Mouse (Mus musculus): ENCODE results near the gene Adamts12. TPM values are rescaled to one million over a fixed set of nuclear protein-coding genes. Genes with fewer than 3 reads are reported as not detected.

The Adamts12 gene
- polyA plus RNA-seq, 1 experiment from 2014 or later, result 0.35 TPM

- Histone ChIP-seq H3K4me3 (replicated peaks) (no peak overlapping the region), H3K9me3 (replicated peaks) (no peaks in the 10 kb centered on the region), H3K27me3 (no peaks in the 10 kb centered on the region), H3K27ac (replicated peaks) (no peak overlapping the region), H3K4me2 (no peak overlapping the region), H3K36me3 (replicated peaks) (no peaks in the 10 kb centered on the region), H3K4me1 (replicated peaks) (no peaks in the 10 kb centered on the region), H3K9ac (no peak overlapping the region)
- WGBS (ENCODE audit: insufficient replicate concordance), result 41% methylated on average over 3 of the region's 3 CpGs
- ATAC-seq (ENCODE audit: insufficient read depth), result no peak
These were observed 101.3 kb downstream of the Adamts12 start for GRCm38 (mm10) chr15:11165883-11166282.

- H3K27me3 ChIP-seq, result no peaks in the 10 kb centered on the region
- no peak overlapping the region for H3K4me2 ChIP-seq
- no peaks in the 10 kb centered on the region for H3K9me3 ChIP-seq (replicated peaks)
- H3K4me1 ChIP-seq (replicated peaks), result no peaks in the 10 kb centered on the region
- 77% methylated on average over 7 of the region's 7 CpGs for whole genome bisulfite sequencing (ENCODE audit: insufficient replicate concordance)
- H3K9ac ChIP-seq, result no peak overlapping the region
- no peak for ATAC-seq (ENCODE audit: insufficient read depth)
- H3K27ac ChIP-seq (replicated peaks), result no peak overlapping the region
- H3K36me3 ChIP-seq (replicated peaks), result no peaks in the 10 kb centered on the region
- no peak overlapping the region for H3K4me3 ChIP-seq (replicated peaks)
These were observed 109.4 kb downstream of the Adamts12 start for GRCm38 (mm10) chr15:11173884-11174470.

DNA sequence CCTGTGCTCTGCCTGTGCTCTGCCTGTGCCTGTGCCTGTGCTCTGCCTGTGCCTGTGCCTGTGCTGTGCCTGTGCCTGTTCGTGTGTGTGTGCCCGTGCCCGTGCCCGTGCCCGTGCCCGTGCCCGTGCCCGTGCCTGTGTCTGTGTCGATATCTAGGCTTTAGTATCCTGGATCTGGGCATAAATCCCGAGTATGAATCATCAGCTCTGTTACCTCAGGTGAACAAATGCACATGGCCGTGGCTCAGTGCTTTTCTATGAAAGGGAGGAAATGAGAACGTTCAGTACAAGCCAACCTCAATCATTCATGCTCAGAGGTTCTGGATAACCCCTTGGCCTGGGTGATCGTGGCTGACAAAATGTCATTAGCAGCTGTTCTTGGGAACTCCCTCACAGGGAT, 110.3 kb downstream of the Adamts12 start:
- H3K27me3 ChIP-seq, result no peaks in the 10 kb centered on the region
- no peaks in the 10 kb centered on the region for H3K4me1 ChIP-seq (replicated peaks)
- no peaks in the 10 kb centered on the region for H3K36me3 ChIP-seq (replicated peaks)
- H3K4me2 ChIP-seq, result no peak overlapping the region
- no peak overlapping the region for H3K27ac ChIP-seq (replicated peaks)
- ATAC-seq (ENCODE audit: insufficient read depth), result no peak
- H3K9ac ChIP-seq, result no peak overlapping the region
- H3K9me3 ChIP-seq (replicated peaks), result no peaks in the 10 kb centered on the region
- no peak overlapping the region for H3K4me3 ChIP-seq (replicated peaks)
- WGBS (ENCODE audit: insufficient replicate concordance), result 73% methylated on average over 13 of the region's 13 CpGs

DNA sequence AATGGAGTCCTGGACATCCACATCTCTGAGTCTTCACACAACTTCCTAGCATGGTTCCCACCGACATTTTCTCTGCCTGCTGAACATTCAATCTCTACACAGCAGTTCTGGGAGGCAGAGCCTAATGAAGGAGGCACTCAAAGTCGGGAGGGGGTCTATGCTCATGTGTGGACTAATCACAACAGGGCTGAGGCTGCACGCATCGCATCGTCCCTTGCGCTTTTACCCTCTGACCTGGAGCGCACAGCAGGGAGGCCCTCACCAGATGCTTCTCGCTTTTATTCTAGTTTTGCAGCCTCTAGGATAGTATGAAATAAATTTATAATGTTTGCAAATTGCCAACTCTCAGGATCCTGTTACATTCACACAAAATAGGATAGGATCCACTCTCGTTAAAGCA, 112.9 kb downstream of the Adamts12 start:
- 68% methylated on average over 9 of the region's 9 CpGs for WGBS (ENCODE audit: insufficient replicate concordance)
- Histone ChIP-seq H3K4me2 (no peak overlapping the region), H3K36me3 (replicated peaks) (no peaks in the 10 kb centered on the region), H3K9me3 (replicated peaks) (no peaks in the 10 kb centered on the region), H3K4me3 (replicated peaks) (no peak overlapping the region), H3K27me3 (no peaks in the 10 kb centered on the region), H3K27ac (replicated peaks) (no peak overlapping the region), H3K9ac (no peak overlapping the region), H3K4me1 (replicated peaks) (no peaks in the 10 kb centered on the region)
- ATAC-seq (ENCODE audit: insufficient read depth), result no peak

GRCm38 (mm10) chr15:11179751-11180169, 115.2 kb downstream of the Adamts12 start:
- no peaks in the 10 kb centered on the region for H3K27me3 ChIP-seq
- no peaks in the 10 kb centered on the region for H3K4me1 ChIP-seq (replicated peaks)
- 30% methylated on average over 2 of the region's 2 CpGs for WGBS (ENCODE audit: insufficient replicate concordance)
- no peak overlapping the region for H3K4me3 ChIP-seq (replicated peaks)
- no peaks in the 10 kb centered on the region for H3K36me3 ChIP-seq (replicated peaks)
- H3K9me3 ChIP-seq (replicated peaks), result no peaks in the 10 kb centered on the region
- ATAC-seq (ENCODE audit: insufficient read depth), result no peak
- no peak overlapping the region for H3K4me2 ChIP-seq
- no peak overlapping the region for H3K9ac ChIP-seq
- H3K27ac ChIP-seq (replicated peaks), result no peak overlapping the region

DNA sequence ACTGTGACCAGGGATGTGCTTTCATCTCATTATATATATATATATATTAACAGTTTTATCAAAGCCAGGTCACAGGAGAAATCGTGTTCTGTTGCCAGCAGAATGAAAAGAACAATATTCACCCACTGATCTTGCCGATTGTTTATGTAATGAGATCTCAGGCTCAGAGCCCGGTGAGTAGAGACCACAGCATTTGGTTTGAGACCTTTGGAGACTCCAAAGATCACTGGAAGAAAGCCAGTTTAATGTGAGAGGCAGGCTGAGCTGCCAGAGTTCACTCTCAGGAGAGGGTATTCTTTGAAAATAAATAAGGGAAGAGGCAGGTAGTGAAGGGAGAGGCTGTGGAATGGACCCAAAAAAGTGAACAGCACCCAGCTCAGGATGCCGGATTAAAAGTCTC, 122.1 kb downstream of the Adamts12 start:
- Histone ChIP-seq H3K36me3 (replicated peaks) (no peaks in the 10 kb centered on the region), H3K4me1 (replicated peaks) (no peaks in the 10 kb centered on the region), H3K4me3 (replicated peaks) (no peak overlapping the region), H3K9ac (no peak overlapping the region), H3K4me2 (no peak overlapping the region), H3K9me3 (replicated peaks) (no peaks in the 10 kb centered on the region), H3K27ac (replicated peaks) (no peak overlapping the region), H3K27me3 (no peaks in the 10 kb centered on the region)
- no peak for ATAC-seq (ENCODE audit: insufficient read depth)
- WGBS (ENCODE audit: insufficient replicate concordance), result 67% methylated on average over 4 of the region's 4 CpGs

GRCm38 (mm10) chr15:11190447-11190846, 125.9 kb downstream of the Adamts12 start:
- Histone ChIP-seq H3K9ac (no peak overlapping the region), H3K27ac (replicated peaks) (no peak overlapping the region), H3K4me1 (replicated peaks) (no peaks in the 10 kb centered on the region), H3K9me3 (replicated peaks) (no peaks in the 10 kb centered on the region), H3K27me3 (no peaks in the 10 kb centered on the region), H3K4me2 (no peak overlapping the region), H3K4me3 (replicated peaks) (no peak overlapping the region), H3K36me3 (replicated peaks) (no peaks in the 10 kb centered on the region)
- ATAC-seq (ENCODE audit: insufficient read depth), result no peak
- 66% methylated on average over 4 of the region's 4 CpGs for WGBS (ENCODE audit: insufficient replicate concordance)

DNA sequence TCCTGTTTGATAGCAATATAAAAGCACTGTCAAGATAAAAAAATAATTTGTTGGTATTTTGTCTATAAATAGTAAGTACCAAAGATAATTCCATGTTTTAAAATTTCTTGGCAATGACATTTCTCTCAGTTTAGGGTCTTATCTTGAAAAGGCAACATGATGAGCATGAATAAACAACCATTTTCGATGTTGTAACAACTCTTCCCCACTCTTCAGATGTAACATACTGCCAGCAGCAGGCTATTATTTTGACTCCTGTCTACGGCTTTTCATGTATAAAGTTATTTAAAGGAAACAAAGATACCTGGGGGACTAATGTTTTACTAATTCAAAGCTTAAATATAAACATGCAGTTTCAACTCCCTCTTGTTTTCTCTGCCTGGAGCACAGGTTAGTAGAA, 128.2 kb downstream of the Adamts12 start:
- Histone ChIP-seq H3K9ac (no peak overlapping the region), H3K9me3 (replicated peaks) (no peaks in the 10 kb centered on the region), H3K27me3 (no peaks in the 10 kb centered on the region), H3K36me3 (replicated peaks) (no peaks in the 10 kb centered on the region), H3K4me2 (no peak overlapping the region), H3K4me1 (replicated peaks) (no peaks in the 10 kb centered on the region), H3K4me3 (replicated peaks) (no peak overlapping the region), H3K27ac (replicated peaks) (no peak overlapping the region)
- no peak for ATAC-seq (ENCODE audit: insufficient read depth)
- WGBS (ENCODE audit: insufficient replicate concordance), result 41% methylated on average over 2 of the region's 2 CpGs

DNA sequence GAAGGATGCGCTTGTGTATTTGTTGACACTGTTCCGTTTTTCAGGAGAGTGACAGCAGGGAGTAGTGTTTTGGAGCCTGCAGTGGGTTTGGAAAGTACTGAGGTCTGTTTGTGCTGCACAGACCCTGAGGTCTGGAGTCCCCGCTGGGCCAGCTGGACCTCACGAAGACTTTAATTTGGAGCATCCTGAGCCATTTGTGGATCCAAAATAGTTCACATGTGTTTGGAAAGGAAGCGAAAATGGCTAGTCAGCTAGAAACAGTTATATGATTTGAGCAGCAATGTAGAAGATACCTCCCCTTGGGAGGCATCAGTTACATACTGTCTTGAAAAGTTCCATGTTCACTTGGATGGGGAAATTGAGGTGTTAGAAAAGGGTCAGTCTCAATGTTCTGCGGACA, 132.5 kb downstream of the Adamts12 start:
- no peak for ATAC-seq (ENCODE audit: insufficient read depth)
- WGBS (ENCODE audit: insufficient replicate concordance), result 67% methylated on average over 6 of the region's 6 CpGs
- Histone ChIP-seq H3K9ac (no peak overlapping the region), H3K27me3 (no peaks in the 10 kb centered on the region), H3K4me1 (replicated peaks) (no peaks in the 10 kb centered on the region), H3K4me3 (replicated peaks) (no peak overlapping the region), H3K4me2 (no peak overlapping the region), H3K27ac (replicated peaks) (no peak overlapping the region), H3K36me3 (replicated peaks) (no peaks in the 10 kb centered on the region), H3K9me3 (replicated peaks) (no peaks in the 10 kb centered on the region)

GRCm38 (mm10) chr15:11198246-11198795, 133.7 kb downstream of the Adamts12 start:
- no peak overlapping the region for H3K27ac ChIP-seq (replicated peaks)
- no peak for ATAC-seq (ENCODE audit: insufficient read depth)

DNA sequence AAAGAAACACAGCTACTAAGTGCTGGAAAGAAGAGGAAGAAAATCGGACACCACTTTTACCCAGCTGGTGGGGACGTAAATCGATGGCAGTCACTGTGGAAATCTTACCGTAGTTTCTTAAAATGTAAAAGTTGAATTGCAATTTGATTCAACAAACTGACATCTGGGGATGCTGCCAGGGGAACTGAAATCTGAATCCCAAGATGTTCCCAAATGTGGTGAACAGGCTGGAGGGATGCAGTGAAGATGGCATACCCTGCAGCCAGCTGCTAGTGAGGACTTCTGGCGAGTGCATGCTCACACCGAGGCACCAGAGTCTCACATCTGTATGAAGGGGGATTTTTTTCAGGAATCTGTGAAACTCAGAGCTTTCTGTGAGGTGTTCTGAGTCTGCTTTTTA, 138.5 kb downstream of the Adamts12 start:
- no peaks in the 10 kb centered on the region for H3K4me1 ChIP-seq (replicated peaks)
- no peak for ATAC-seq (ENCODE audit: insufficient read depth)

More at GRCm38 (mm10) chr15:11198246-11198795, 133.7 kb downstream of the Adamts12 start:
- H3K4me1 ChIP-seq (replicated peaks), result no peaks in the 10 kb centered on the region
- no peak overlapping the region for H3K9ac ChIP-seq
- no peak overlapping the region for H3K4me2 ChIP-seq
- no peak overlapping the region for H3K4me3 ChIP-seq (replicated peaks)
- WGBS (ENCODE audit: insufficient replicate concordance), result 71% methylated on average over 7 of the region's 7 CpGs
- no peaks in the 10 kb centered on the region for H3K36me3 ChIP-seq (replicated peaks)
- H3K27me3 ChIP-seq, result no peaks in the 10 kb centered on the region
- H3K9me3 ChIP-seq (replicated peaks), result no peaks in the 10 kb centered on the region

GRCm38 (mm10) chr15:11204934-11205333, 140.3 kb downstream of the Adamts12 start:
- no peaks in the 10 kb centered on the region for H3K9me3 ChIP-seq (replicated peaks)
- ATAC-seq (ENCODE audit: insufficient read depth), result no peak
- H3K4me2 ChIP-seq, result no peak overlapping the region
- no peak overlapping the region for H3K27ac ChIP-seq (replicated peaks)
- 55% methylated on average over 3 of the region's 3 CpGs for WGBS (ENCODE audit: insufficient replicate concordance)
- no peaks in the 10 kb centered on the region for H3K36me3 ChIP-seq (replicated peaks)
- H3K4me3 ChIP-seq (replicated peaks), result no peak overlapping the region
- H3K9ac ChIP-seq, result no peak overlapping the region
- H3K27me3 ChIP-seq, result no peaks in the 10 kb centered on the region
- no peaks in the 10 kb centered on the region for H3K4me1 ChIP-seq (replicated peaks)

More for the DNA sequence above, 138.5 kb downstream of the Adamts12 start:
- no peak overlapping the region for H3K27ac ChIP-seq (replicated peaks)
- no peak overlapping the region for H3K4me2 ChIP-seq
- H3K9me3 ChIP-seq (replicated peaks), result no peaks in the 10 kb centered on the region
- WGBS (ENCODE audit: insufficient replicate concordance), result 54% methylated on average over 6 of the region's 6 CpGs
- no peak overlapping the region for H3K9ac ChIP-seq
- no peaks in the 10 kb centered on the region for H3K27me3 ChIP-seq
- no peaks in the 10 kb centered on the region for H3K36me3 ChIP-seq (replicated peaks)
- no peak overlapping the region for H3K4me3 ChIP-seq (replicated peaks)
